Mouse (Mus musculus) embryonic facial prominence, embryonic 14.5 days (tissue): ENCODE measurements around the gene Rab5a. TPM values are rescaled to one million over a fixed set of nuclear protein-coding genes. Genes with fewer than 3 reads are reported as not detected.
A peak's percentile ranks its signal among the peaks of the same experiment; 100 is the strongest.

Source experiments
- ATAC-seq: fragments of 200-750 bp; cut with Nextera tagmentation; 2 replicates; pipeline ENCODE4 v1.8.0; 2017; ENCODE audit warnings: low read depth, moderate number of reproducible peaks, moderate TSS enrichment
- DNase-seq: peaks from one replicate; pipeline ENCODE4 v3.0.0-alpha.2; 2015; ENCODE audit warnings: low spot score
- H3K27ac ChIP-seq: fragments of 300-500 bp; sonication (generic); replicated peaks from 2 replicates; pipeline ENCODE4 v1.5.1; 2014; ENCODE audit warnings: low read depth, mild to moderate bottlenecking, low read length, moderate library complexity
- H3K27me3 ChIP-seq: fragments of 300-500 bp; sonication (generic); replicated peaks from 2 replicates; pipeline ENCODE4 v1.6.1; 2014; ENCODE audit warnings: low read length; ENCODE audit not compliant: control insufficient read depth, insufficient read depth
- H3K36me3 ChIP-seq: fragments of 300-500 bp; sonication (generic); 2 replicates; pipeline ENCODE4 v1.6.1; 2014; ENCODE audit warnings: low read length, mixed read lengths; ENCODE audit not compliant: control insufficient read depth, insufficient read depth
- H3K4me1 ChIP-seq: fragments of 300-500 bp; sonication (generic); 2 replicates; pipeline ENCODE4 v1.6.1; 2014; ENCODE audit warnings: antibody characterized with exemption, low read length; ENCODE audit not compliant: control insufficient read depth, insufficient read depth
- H3K4me2 ChIP-seq: fragments of 300-500 bp; sonication (generic); 2 replicates; pipeline ENCODE4 v1.6.1; 2014; ENCODE audit warnings: low read depth, mild to moderate bottlenecking, low read length, moderate library complexity, mixed read lengths
- H3K4me3 ChIP-seq: fragments of 300-500 bp; sonication (generic); 2 replicates; pipeline ENCODE4 v1.5.1; 2014; ENCODE audit warnings: low read depth, mild to moderate bottlenecking, low read length
- H3K9ac ChIP-seq: fragments of 300-500 bp; sonication (generic); 2 replicates; pipeline ENCODE4 v1.6.1; 2014; ENCODE audit warnings: low read depth, mild to moderate bottlenecking, low read length, moderate library complexity, mixed read lengths
- H3K9me3 ChIP-seq: fragments of 300-500 bp; sonication (generic); 2 replicates; pipeline ENCODE4 v1.6.1; 2016; ENCODE audit warnings: low read length; ENCODE audit not compliant: control insufficient read depth
- WGBS: fragments of 180-500 bp; shearing (Covaris S2); extraction: QIAGEN DNeasy Blood & Tissue Kit; methylation state at CpG from one replicate; pipeline ENCODE4 v1.1.7; 2014; 5-methylcytosine and 5-hydroxymethylcytosine counted together
- polyA plus RNA-seq: library from polyadenylated mRNA; unstranded; fragments of >200 nt; fragmentation: Nextera tagmentation; extraction: Ambion mirVana; gene quantifications from 2 replicates; pipeline ENCODE4 v1.2.1, GENCODE M21; 2014

The Rab5a gene
- polyA plus RNA-seq, 1 experiment from 2014 or later = 85.4 TPM

DNA sequence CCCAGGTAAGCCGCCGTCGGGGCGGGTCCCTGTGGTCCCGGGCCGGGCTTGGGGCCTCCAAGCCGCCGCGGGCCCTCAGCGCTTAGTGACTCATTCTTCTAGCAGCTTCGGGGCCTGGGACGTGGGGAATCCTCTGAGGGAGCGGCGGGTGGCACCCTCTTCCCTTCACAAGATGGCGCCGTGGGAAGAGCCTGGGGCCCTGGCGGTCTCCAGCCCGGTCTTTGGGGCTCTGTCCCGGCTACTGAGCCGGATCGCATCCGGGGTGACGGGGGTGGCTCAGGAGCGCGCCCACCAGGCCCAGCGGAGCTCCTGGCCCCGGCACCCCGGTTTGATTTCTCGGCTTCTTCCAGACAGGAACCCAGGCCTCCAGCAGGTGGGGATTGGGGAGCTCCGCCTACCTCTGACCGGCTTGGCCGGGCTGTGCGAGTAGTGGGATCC, 589 bp downstream of the Rab5a start:
- H3K9me3 ChIP-seq = no peaks in the 10 kb centered on the region
- peaks cover 10% of the 10 kb centered on the region for H3K36me3 ChIP-seq
- WGBS = 0% methylated on average over 17 of the region's 33 CpGs
- peak; percentile 69 for DNase-seq
- peak overlapping the region; percentile 99 for H3K9ac ChIP-seq
- peak overlapping the region; percentile 90 for H3K4me3 ChIP-seq
- no peaks in the 10 kb centered on the region for H3K27me3 ChIP-seq
- peaks cover 20% of the 10 kb centered on the region for H3K4me1 ChIP-seq
- peak overlapping the region; percentile 65 for H3K4me2 ChIP-seq
- ATAC-seq = peak; percentile 22
- H3K27ac ChIP-seq = peak overlapping the region; percentile 100

DNA sequence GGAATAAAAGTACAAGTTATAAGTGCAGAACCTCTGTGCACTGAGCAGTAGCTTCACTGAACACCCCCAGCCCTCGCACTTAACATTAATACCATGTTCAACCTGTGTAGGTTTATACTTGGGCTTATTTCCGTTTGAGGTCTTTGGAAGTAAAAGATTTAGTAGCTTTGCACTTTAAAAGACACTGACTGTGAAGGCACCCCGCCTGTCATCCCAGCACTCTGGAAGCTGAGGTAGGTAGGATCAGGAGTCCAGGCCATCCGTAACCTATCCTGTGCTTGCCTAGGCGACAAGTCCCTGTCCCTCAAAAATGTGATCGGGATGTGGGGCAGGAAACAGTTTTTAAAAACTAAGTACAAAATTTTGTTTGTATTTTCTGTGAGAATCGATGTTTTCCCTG, 1.4 kb downstream of the Rab5a start:
- Histone ChIP-seq H3K4me2 (peak overlapping the region; percentile 65), H3K9me3 (no peaks in the 10 kb centered on the region), H3K27ac (no peak overlapping the region), H3K4me3 (peak overlapping the region; percentile 90), H3K36me3 (peaks cover 17% of the 10 kb centered on the region), H3K9ac (peak overlapping the region; percentile 99), H3K27me3 (no peaks in the 10 kb centered on the region), H3K4me1 (peaks cover 20% of the 10 kb centered on the region)
- DNase-seq = no peak
- ATAC-seq = no peak
- WGBS = 49% methylated on average over 7 of the region's 7 CpGs

DNA sequence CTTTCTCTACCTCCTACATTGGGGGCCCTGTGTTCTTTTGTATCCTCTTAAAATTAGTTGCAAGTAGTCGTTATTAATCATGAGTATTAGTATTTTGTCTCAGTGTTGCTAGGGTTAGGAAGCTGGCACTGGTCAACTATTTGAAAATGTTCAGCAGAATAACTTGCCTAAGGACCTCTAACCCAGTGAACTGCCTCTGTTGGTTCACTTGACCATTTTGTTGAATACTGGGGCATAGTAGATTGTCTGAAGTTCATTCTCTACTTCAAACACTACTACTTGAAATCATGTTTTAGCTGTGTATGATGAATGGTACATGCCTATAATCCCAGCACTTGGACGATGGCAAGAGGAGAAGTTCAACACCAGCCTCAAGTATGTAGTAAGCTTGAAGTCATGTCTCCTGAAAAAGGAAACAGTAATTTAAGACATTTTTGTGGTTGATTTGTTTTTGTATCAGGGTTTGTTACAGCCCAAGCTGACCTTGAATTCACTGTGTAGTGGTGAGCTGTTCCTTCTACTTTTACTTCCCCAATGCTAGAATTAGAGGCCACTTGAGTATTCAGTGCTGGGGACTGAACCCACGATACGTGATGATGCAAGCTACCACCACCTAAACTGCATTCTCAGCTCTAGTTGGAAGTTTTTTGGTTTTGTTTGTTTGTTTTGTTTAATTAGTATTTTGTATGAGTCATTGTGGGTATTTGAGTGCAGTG, 9.4 kb downstream of the Rab5a start:
- Histone ChIP-seq H3K9ac (no peak overlapping the region), H3K36me3 (peaks cover 72% of the 10 kb centered on the region), H3K4me1 (no peaks in the 10 kb centered on the region), H3K4me2 (no peak overlapping the region), H3K27ac (no peak overlapping the region), H3K9me3 (no peaks in the 10 kb centered on the region), H3K27me3 (no peaks in the 10 kb centered on the region), H3K4me3 (no peak overlapping the region)
- 90% methylated on average over 4 of the region's 4 CpGs for WGBS
- ATAC-seq (no peak), DNase-seq (no peak)

DNA sequence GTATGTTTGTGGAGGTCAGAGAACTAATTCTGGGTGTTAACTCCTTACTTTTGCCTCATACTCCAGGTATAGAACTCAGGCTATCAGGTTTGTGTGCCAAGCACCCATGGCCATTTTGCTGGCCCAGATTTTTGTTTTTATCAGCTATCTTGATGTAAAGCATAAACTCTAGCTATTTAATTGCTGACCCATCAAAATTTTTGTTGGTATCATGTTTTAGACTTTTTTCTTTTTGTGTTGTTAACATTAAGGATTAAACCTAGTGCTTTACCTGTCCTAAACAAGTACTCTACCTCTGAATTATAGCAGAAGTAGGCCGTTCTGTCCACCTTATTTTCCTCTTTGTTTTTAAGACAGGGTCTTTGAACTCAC, 10.0 kb downstream of the Rab5a start:
- peaks cover 73% of the 10 kb centered on the region for H3K36me3 ChIP-seq
- H3K27ac ChIP-seq = no peak overlapping the region
- 95% methylated on average over 1 of the region's 1 CpGs for WGBS
- H3K4me1 ChIP-seq = no peaks in the 10 kb centered on the region
- no peak overlapping the region for H3K4me2 ChIP-seq
- no peaks in the 10 kb centered on the region for H3K27me3 ChIP-seq
- H3K4me3 ChIP-seq = no peak overlapping the region
- no peak for ATAC-seq
- no peaks in the 10 kb centered on the region for H3K9me3 ChIP-seq
- H3K9ac ChIP-seq = no peak overlapping the region
- DNase-seq = no peak

DNA sequence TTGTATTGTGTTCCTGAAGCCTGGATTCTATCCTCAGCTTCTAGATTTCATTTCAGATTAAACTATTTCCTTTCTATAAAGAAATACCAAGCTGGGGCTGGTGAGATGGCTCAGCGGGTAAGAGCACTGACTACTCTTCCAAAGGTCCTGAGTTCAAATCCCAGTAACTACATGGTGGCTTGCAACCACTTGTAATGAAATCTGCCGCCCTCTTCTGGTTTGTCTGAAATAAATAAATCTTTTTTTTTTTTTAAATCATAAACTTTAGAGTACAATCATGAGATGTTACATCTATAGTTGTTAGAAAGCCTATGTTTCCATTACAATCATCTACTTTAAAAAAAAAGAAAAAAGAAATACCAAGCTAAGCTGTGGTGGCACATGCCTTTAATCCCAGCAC, 23.9 kb downstream of the Rab5a start:
- no peak for ATAC-seq
- Histone ChIP-seq H3K27ac (no peak overlapping the region), H3K4me1 (no peaks in the 10 kb centered on the region), H3K36me3 (peaks cover 77% of the 10 kb centered on the region), H3K4me2 (no peak overlapping the region), H3K27me3 (no peaks in the 10 kb centered on the region), H3K9me3 (no peaks in the 10 kb centered on the region), H3K4me3 (no peak overlapping the region), H3K9ac (no peak overlapping the region)
- DNase-seq = no peak
- WGBS = 91% methylated on average over 2 of the region's 2 CpGs

DNA sequence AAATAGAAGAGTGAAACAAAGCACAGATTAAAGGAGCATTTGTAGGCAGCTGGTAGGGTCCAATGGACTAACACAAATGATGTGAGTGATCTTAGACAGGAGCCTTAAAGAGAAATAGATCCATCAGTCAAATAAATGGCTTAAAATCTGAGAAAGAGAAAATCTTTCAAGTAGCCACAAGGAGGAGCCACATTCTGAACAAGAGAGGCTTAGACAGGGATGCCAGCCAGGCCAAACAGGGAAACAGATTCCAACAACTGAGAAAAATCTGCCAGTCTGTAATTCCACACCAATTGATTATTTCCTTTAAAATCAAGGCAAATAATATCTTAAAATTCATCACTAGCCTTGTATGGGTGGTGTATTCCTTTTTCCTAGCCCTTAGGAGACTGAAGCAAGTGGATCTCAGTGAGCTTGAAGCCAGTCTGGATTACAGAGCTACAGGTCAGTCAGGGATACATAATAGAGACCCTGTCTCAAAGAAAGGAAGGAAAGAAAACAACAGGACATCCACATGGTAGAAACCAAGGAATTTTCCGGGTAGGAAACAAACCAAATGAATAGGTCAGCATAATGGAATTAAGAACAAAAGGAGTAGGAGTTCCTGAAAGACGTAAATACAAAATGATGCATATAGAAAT, 33.4 kb downstream of the Rab5a start:
- H3K9me3 ChIP-seq = no peaks in the 10 kb centered on the region
- peaks cover 4% of the 10 kb centered on the region; the same call in 1 of the 2 replicates for H3K4me1 ChIP-seq
- ATAC-seq (0 out of 2 replicates have a peak, but pooled peaks have one; percentile 18), DNase-seq (peak; percentile 71)
- WGBS = 78% methylated on average over 2 of the region's 2 CpGs
- no peak overlapping the region for H3K27ac ChIP-seq
- no peaks in the 10 kb centered on the region for H3K27me3 ChIP-seq
- H3K4me3 ChIP-seq = no peak overlapping the region
- H3K9ac ChIP-seq = no peak overlapping the region
- no peaks in the 10 kb centered on the region for H3K36me3 ChIP-seq
- no peak overlapping the region for H3K4me2 ChIP-seq

DNA sequence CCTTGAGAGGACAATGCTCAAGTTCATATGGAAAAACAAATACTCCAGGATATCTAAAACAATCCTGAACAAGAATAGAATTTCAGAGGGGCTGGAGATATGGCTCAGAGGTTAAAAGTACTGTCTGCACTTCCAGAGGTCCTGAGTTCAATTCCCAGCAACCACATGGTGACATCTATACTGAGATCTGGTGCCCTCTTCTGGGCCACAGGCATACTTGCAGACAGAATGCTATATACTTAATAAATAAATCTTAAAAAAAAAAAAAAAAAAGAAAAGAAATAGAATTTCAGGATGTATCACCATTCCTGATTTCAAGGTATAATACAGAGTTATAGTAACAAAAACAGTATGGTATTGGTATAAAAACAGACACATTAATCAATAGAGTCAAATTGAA, 40.3 kb downstream of the Rab5a start:
- H3K4me3 ChIP-seq = no peak overlapping the region
- no peaks in the 10 kb centered on the region for H3K36me3 ChIP-seq

DNA sequence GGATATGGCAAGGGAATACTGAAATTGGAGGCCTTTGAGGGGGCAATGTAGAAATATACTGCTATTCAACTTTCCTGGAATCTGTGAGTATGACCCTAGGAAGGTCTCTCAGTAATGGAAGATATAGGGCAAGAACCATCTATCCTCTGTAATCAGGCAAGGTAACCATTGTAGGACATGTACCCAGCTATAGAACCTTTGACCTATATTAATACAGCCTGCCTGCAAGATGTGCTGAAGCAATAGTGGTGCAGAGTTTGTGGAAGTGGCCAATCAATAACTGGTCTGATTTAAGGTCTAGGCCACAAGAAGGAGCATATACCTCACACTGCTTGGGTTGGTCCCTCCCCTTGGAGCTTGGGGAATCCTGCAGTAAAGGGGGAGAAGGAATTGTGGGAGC, 41.5 kb downstream of the Rab5a start:
- Histone ChIP-seq H3K4me2 (no peak overlapping the region), H3K4me1 (no peaks in the 10 kb centered on the region), H3K9me3 (no peaks in the 10 kb centered on the region), H3K36me3 (no peaks in the 10 kb centered on the region), H3K4me3 (no peak overlapping the region), H3K27ac (no peak overlapping the region), H3K27me3 (no peaks in the 10 kb centered on the region), H3K9ac (no peak overlapping the region)
- DNase-seq (no peak), ATAC-seq (no peak)

More for the DNA sequence above, 40.3 kb downstream of the Rab5a start:
- DNase-seq = no peak
- Histone ChIP-seq H3K4me2 (no peak overlapping the region), H3K27ac (no peak overlapping the region), H3K4me1 (no peaks in the 10 kb centered on the region), H3K9ac (no peak overlapping the region), H3K9me3 (no peaks in the 10 kb centered on the region), H3K27me3 (no peaks in the 10 kb centered on the region)
- no peak for ATAC-seq

DNA sequence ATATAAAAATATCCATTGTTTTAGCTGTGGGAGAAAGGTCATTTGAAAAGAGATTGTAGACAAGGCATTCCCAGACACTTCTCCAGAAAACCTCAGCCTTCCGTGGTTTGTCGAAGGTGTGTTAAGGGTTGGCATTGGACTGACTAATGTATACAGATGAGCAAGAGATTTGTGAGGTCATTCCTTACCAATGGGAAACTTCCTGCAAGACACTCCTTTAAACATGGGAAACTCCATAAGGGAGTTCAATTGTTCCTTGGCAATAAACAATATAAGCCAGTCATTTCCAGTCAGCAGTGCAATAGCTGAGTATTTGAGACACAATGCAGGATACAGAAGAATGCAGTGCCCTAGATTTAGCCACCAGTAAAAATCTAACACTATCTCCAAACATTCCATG, 49.0 kb downstream of the Rab5a start:
- 88% methylated on average over 2 of the region's 2 CpGs for WGBS
- no peak for ATAC-seq

More for the DNA sequence above, 49.0 kb downstream of the Rab5a start:
- H3K36me3 ChIP-seq = no peaks in the 10 kb centered on the region
- H3K4me2 ChIP-seq = no peak overlapping the region
- H3K9me3 ChIP-seq = no peaks in the 10 kb centered on the region
- no peak for DNase-seq
- H3K9ac ChIP-seq = no peak overlapping the region
- no peak overlapping the region for H3K4me3 ChIP-seq
- no peaks in the 10 kb centered on the region for H3K4me1 ChIP-seq
- no peaks in the 10 kb centered on the region for H3K27me3 ChIP-seq
- H3K27ac ChIP-seq = no peak overlapping the region
